Mouse (Mus musculus) Muller cell, postnatal 12 days (primary cell): ENCODE measurements around the gene Mtmr3.
A peak's percentile ranks its signal among the peaks of the same experiment; 100 is the strongest.

ENCODE experiments used
- DNase-seq: peaks from one replicate; pipeline ENCODE4 v3.0.0-alpha.2; 2015; ENCODE audit errors: inconsistent ontology term

The Mtmr3 gene

GRCm38 (mm10) chr11:4594608-4595500, at the start of gene Mtmr3:
TSS of gene Mtmr3 (minus strand) at chr11:4594863.
- peak; percentile 97 for DNase-seq

- DNase-seq, result no peak
These were observed 49.1 kb upstream of the Mtmr3 start for GRCm38 (mm10) chr11:4643722-4644121.

GRCm38 (mm10) chr11:4641185-4641584, 46.5 kb upstream of the Mtmr3 start:
- no peak for DNase-seq

GRCm38 (mm10) chr11:4638261-4638660, 43.6 kb upstream of the Mtmr3 start:
- no peak for DNase-seq

GRCm38 (mm10) chr11:4637534-4638234, 43.0 kb upstream of the Mtmr3 start, which contains the start of gene Ascc2:
TSS of gene Ascc2 (plus strand) at chr11:4637747.
- peak; percentile 97 for DNase-seq

GRCm38 (mm10) chr11:4636782-4637342, 42.2 kb upstream of the Mtmr3 start:
- DNase-seq, result no peak

GRCm38 (mm10) chr11:4634395-4634794, 39.7 kb upstream of the Mtmr3 start:
- DNase-seq, result no peak

GRCm38 (mm10) chr11:4633420-4633819, 38.8 kb upstream of the Mtmr3 start:
- DNase-seq, result peak; percentile 80

GRCm38 (mm10) chr11:4629861-4630280, 35.2 kb upstream of the Mtmr3 start:
- DNase-seq, result peak; percentile 88

- no peak for DNase-seq
These were observed 33.0 kb upstream of the Mtmr3 start for GRCm38 (mm10) chr11:4627636-4628035.

GRCm38 (mm10) chr11:4625931-4626330, 31.3 kb upstream of the Mtmr3 start:
- no peak for DNase-seq

- no peak for DNase-seq
These were observed 28.3 kb upstream of the Mtmr3 start for GRCm38 (mm10) chr11:4622997-4623396.

GRCm38 (mm10) chr11:4622442-4622986, 27.9 kb upstream of the Mtmr3 start:
- no peak for DNase-seq

- no peak for DNase-seq
These were observed 27.2 kb upstream of the Mtmr3 start for GRCm38 (mm10) chr11:4621866-4622265.

- no peak for DNase-seq
These were observed 25.9 kb upstream of the Mtmr3 start for GRCm38 (mm10) chr11:4620501-4621108.

- no peak for DNase-seq
These were observed 25.4 kb upstream of the Mtmr3 start, which contains the start of gene Gm11032 for GRCm38 (mm10) chr11:4620017-4620485. TSS of gene Gm11032 (plus strand) at chr11:4620067.

GRCm38 (mm10) chr11:4611904-4612303, 17.2 kb upstream of the Mtmr3 start:
- no peak for DNase-seq

- DNase-seq, result peak; percentile 78
These were observed 11.9 kb upstream of the Mtmr3 start for GRCm38 (mm10) chr11:4606541-4606940.

GRCm38 (mm10) chr11:4605414-4605813, 10.8 kb upstream of the Mtmr3 start:
- DNase-seq, result peak; percentile 52

- DNase-seq, result no peak
These were observed 9.8 kb upstream of the Mtmr3 start for GRCm38 (mm10) chr11:4604441-4604840.

- no peak for DNase-seq
These were observed 8.2 kb upstream of the Mtmr3 start for GRCm38 (mm10) chr11:4602691-4603441.
